Mouse (Mus musculus): Measurements from ENCODE around the gene Cyp2u1. TPM values are rescaled to one million over a fixed set of nuclear protein-coding genes. Genes with fewer than 3 reads are reported as not detected.

The Cyp2u1 gene
- polyA plus RNA-seq, 1 experiment from 2014 or later: 9.6 TPM

DNA sequence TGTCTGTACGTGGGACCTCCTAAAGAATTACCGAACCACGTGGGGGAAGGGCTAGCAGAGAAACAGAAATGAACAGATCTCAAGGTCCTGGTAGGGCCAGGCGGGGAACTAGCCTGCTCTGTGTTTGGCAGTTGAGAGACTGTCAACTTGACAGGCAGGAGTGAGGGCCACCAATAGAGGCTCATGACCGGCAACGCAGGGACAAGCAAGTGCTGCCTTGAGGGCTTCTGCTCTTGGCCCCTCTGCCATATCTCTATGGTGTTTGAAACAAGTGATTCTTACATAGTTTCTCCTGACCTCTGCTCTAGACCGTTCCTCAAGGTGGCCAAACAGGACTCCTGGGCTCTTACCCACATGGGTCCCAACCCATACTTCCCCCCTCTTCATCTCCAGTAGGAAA, 51.4 kb downstream of the Cyp2u1 start:
- 92% methylated on average over 7 of the region's 7 CpGs for WGBS
- ATAC-seq (ENCODE audit: low FRiP score) (no peak), DNase-seq (ENCODE audit: low spot score) (no peak)
- Histone ChIP-seq H3K27ac (no peak overlapping the region), H3K9ac (no peak overlapping the region), H3K4me1 (replicated peaks; ENCODE audit: control insufficient read depth, insufficient read depth, low read length) (no peaks in the 10 kb centered on the region), H3K4me2 (replicated peaks) (no peak overlapping the region), H3K9me3 (ENCODE audit: control insufficient read depth, low read length) (no peaks in the 10 kb centered on the region), H3K27me3 (ENCODE audit: control insufficient read depth, insufficient read depth, low read length) (no peaks in the 10 kb centered on the region), H3K4me3 (replicated peaks; ENCODE audit: low read length) (no peak overlapping the region), H3K36me3 (replicated peaks; ENCODE audit: control insufficient read depth, insufficient read depth) (no peaks in the 10 kb centered on the region)

- H3K9ac ChIP-seq: no peak overlapping the region
- H3K4me3 ChIP-seq (replicated peaks; ENCODE audit: low read length): no peak overlapping the region
- no peak overlapping the region for H3K4me2 ChIP-seq (replicated peaks)
- DNase-seq (ENCODE audit: low spot score): no peak
- no peaks in the 10 kb centered on the region for H3K9me3 ChIP-seq (ENCODE audit: control insufficient read depth, low read length)
- H3K27ac ChIP-seq: no peak overlapping the region
- H3K4me1 ChIP-seq (replicated peaks; ENCODE audit: control insufficient read depth, insufficient read depth, low read length): no peaks in the 10 kb centered on the region
- H3K27me3 ChIP-seq (ENCODE audit: control insufficient read depth, insufficient read depth, low read length): no peaks in the 10 kb centered on the region
- ATAC-seq (ENCODE audit: low FRiP score): no peak
- no peaks in the 10 kb centered on the region for H3K36me3 ChIP-seq (replicated peaks; ENCODE audit: control insufficient read depth, insufficient read depth)
- WGBS: 95% methylated on average over 13 of the region's 13 CpGs
Measured at GRCm38 (mm10) chr3:131250978-131251377, 52.0 kb downstream of the Cyp2u1 start.

GRCm38 (mm10) chr3:131250283-131250682, 52.7 kb downstream of the Cyp2u1 start:
- Histone ChIP-seq H3K27ac (no peak overlapping the region), H3K9me3 (ENCODE audit: control insufficient read depth, low read length) (no peaks in the 10 kb centered on the region), H3K4me3 (replicated peaks; ENCODE audit: low read length) (no peak overlapping the region), H3K4me1 (replicated peaks; ENCODE audit: control insufficient read depth, insufficient read depth, low read length) (no peaks in the 10 kb centered on the region), H3K9ac (no peak overlapping the region), H3K36me3 (replicated peaks; ENCODE audit: control insufficient read depth, insufficient read depth) (no peaks in the 10 kb centered on the region), H3K27me3 (ENCODE audit: control insufficient read depth, insufficient read depth, low read length) (no peaks in the 10 kb centered on the region), H3K4me2 (replicated peaks) (no peak overlapping the region)
- 93% methylated on average over 2 of the region's 2 CpGs for WGBS
- no peak for ATAC-seq (ENCODE audit: low FRiP score)
- no peak for DNase-seq (ENCODE audit: low spot score)

GRCm38 (mm10) chr3:131248444-131248843, 54.6 kb downstream of the Cyp2u1 start:
- no peak for DNase-seq (ENCODE audit: low spot score)
- no peak for ATAC-seq (ENCODE audit: low FRiP score)
- no peaks in the 10 kb centered on the region for H3K27me3 ChIP-seq (ENCODE audit: control insufficient read depth, insufficient read depth, low read length)
- no peak overlapping the region for H3K27ac ChIP-seq
- H3K4me2 ChIP-seq (replicated peaks): no peak overlapping the region
- no peaks in the 10 kb centered on the region for H3K36me3 ChIP-seq (replicated peaks; ENCODE audit: control insufficient read depth, insufficient read depth)
- 82% methylated on average over 10 of the region's 10 CpGs for WGBS
- H3K4me3 ChIP-seq (replicated peaks; ENCODE audit: low read length): no peak overlapping the region
- no peaks in the 10 kb centered on the region for H3K4me1 ChIP-seq (replicated peaks; ENCODE audit: control insufficient read depth, insufficient read depth, low read length)
- H3K9ac ChIP-seq: no peak overlapping the region
- H3K9me3 ChIP-seq (ENCODE audit: control insufficient read depth, low read length): no peaks in the 10 kb centered on the region

DNA sequence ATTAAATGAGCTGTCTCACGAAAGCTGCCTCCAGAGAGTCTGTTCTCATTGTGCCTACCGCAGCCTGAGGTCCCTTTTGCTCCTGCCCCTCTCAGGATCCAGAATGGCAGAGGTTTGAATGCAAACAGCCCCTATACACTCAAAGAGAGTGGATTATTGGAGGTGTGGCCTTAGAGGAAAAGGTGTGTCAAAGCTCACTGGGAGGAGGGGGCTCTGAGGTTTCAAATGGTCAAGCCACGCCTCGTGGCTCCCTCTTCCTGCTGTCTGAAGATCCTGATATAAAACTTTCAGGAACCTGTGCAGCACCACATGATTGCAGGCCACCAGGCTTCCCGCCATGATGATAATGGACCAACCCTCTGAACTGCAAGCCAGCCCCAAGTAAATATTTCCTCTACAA, 55.2 kb downstream of the Cyp2u1 start:
- no peak for ATAC-seq (ENCODE audit: low FRiP score)
- H3K27me3 ChIP-seq (ENCODE audit: control insufficient read depth, insufficient read depth, low read length): no peaks in the 10 kb centered on the region
- WGBS: 87% methylated on average over 5 of the region's 5 CpGs

GRCm38 (mm10) chr3:131247447-131247846, 55.6 kb downstream of the Cyp2u1 start:
- H3K9me3 ChIP-seq (ENCODE audit: control insufficient read depth, low read length): no peaks in the 10 kb centered on the region
- no peak for DNase-seq (ENCODE audit: low spot score)
- no peak overlapping the region for H3K9ac ChIP-seq
- ATAC-seq (ENCODE audit: low FRiP score): no peak
- no peaks in the 10 kb centered on the region for H3K4me1 ChIP-seq (replicated peaks; ENCODE audit: control insufficient read depth, insufficient read depth, low read length)
- H3K27me3 ChIP-seq (ENCODE audit: control insufficient read depth, insufficient read depth, low read length): no peaks in the 10 kb centered on the region
- H3K4me3 ChIP-seq (replicated peaks; ENCODE audit: low read length): no peak overlapping the region
- no peaks in the 10 kb centered on the region for H3K36me3 ChIP-seq (replicated peaks; ENCODE audit: control insufficient read depth, insufficient read depth)
- H3K4me2 ChIP-seq (replicated peaks): no peak overlapping the region
- WGBS: 79% methylated on average over 6 of the region's 6 CpGs
- H3K27ac ChIP-seq: no peak overlapping the region

More for the DNA sequence above, 55.2 kb downstream of the Cyp2u1 start:
- H3K4me1 ChIP-seq (replicated peaks; ENCODE audit: control insufficient read depth, insufficient read depth, low read length): no peaks in the 10 kb centered on the region
- no peaks in the 10 kb centered on the region for H3K9me3 ChIP-seq (ENCODE audit: control insufficient read depth, low read length)
- no peak overlapping the region for H3K27ac ChIP-seq
- no peaks in the 10 kb centered on the region for H3K36me3 ChIP-seq (replicated peaks; ENCODE audit: control insufficient read depth, insufficient read depth)
- no peak overlapping the region for H3K4me3 ChIP-seq (replicated peaks; ENCODE audit: low read length)
- no peak for DNase-seq (ENCODE audit: low spot score)
- H3K4me2 ChIP-seq (replicated peaks): no peak overlapping the region
- no peak overlapping the region for H3K9ac ChIP-seq

- DNase-seq (ENCODE audit: low spot score): no peak
- Histone ChIP-seq H3K4me2 (replicated peaks) (no peak overlapping the region), H3K4me1 (replicated peaks; ENCODE audit: control insufficient read depth, insufficient read depth, low read length) (no peaks in the 10 kb centered on the region), H3K9ac (no peak overlapping the region), H3K27ac (no peak overlapping the region), H3K4me3 (replicated peaks; ENCODE audit: low read length) (no peak overlapping the region), H3K36me3 (replicated peaks; ENCODE audit: control insufficient read depth, insufficient read depth) (no peaks in the 10 kb centered on the region), H3K9me3 (ENCODE audit: control insufficient read depth, low read length) (no peaks in the 10 kb centered on the region), H3K27me3 (ENCODE audit: control insufficient read depth, insufficient read depth, low read length) (no peaks in the 10 kb centered on the region)
- ATAC-seq (ENCODE audit: low FRiP score): no peak
- WGBS: 92% methylated on average over 8 of the region's 8 CpGs
Measured at GRCm38 (mm10) chr3:131246579-131247046, 56.4 kb downstream of the Cyp2u1 start.

DNA sequence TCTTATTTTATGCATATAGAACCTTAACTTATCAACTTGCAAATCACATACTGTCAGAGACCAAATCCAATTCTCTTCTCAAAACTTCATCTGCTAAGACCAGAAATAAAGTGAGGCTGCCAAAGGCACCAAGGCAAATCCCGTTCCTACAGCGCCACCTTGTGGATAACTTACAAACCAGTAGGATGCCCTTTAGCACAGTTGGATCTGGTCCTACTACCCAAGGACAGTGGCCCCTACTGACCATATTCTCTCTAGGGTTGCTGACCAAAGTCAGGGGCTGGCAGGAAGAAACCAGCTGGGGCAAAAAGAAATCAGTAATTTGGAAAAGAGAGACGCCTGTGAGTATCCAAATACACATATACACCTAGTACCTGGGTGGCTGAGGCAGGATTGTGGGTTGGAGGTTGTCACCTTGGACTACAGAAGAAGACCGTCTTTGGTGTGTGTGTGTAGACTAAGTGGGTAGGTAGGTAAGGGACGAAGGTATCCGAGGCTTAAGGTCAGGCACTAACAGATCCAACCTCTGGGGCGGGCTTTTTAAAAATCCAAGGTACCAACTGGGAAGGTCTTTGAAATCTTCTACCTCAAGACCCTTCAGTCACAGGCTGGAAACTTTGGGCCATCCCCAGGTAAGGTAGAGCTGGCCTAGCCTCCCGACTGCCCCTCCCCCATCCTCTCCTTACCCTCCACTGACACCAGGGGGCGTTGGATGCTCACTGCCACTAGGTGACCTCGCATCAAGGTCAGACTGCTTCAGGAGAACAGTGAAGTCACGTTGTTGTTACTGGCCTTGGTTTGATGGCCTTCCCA, 57.1 kb downstream of the Cyp2u1 start:
- DNase-seq (ENCODE audit: low spot score): peak; percentile 86
- Histone ChIP-seq H3K4me1 (replicated peaks; ENCODE audit: control insufficient read depth, insufficient read depth, low read length) (no peaks in the 10 kb centered on the region), H3K4me3 (replicated peaks; ENCODE audit: low read length) (no peak overlapping the region), H3K9me3 (ENCODE audit: control insufficient read depth, low read length) (no peaks in the 10 kb centered on the region), H3K9ac (no peak overlapping the region), H3K27me3 (ENCODE audit: control insufficient read depth, insufficient read depth, low read length) (no peaks in the 10 kb centered on the region), H3K4me2 (replicated peaks) (no peak overlapping the region), H3K27ac (no peak overlapping the region), H3K36me3 (replicated peaks; ENCODE audit: control insufficient read depth, insufficient read depth) (no peaks in the 10 kb centered on the region)
- ATAC-seq (ENCODE audit: low FRiP score): peak; percentile 70; the same call in 1 of the 2 replicates
- WGBS: 63% methylated on average over 11 of the region's 11 CpGs
